Mouse (Mus musculus): ENCODE measurements at regions not wholly inside any gene's neighbourhood (a gene's known extent, or its start where the extent isn't known, plus 50 kb on each side); places are given as distances from the start of the nearest gene placed in this dataset.

GRCm38 (mm10) chr4:39791096-39791495, 341.0 kb downstream of the 1700009N14Rik start:
- 54% methylated on average over 5 of the region's 5 CpGs for WGBS (ENCODE audit: insufficient replicate concordance)
- H3K27me3 ChIP-seq (ENCODE audit: control insufficient read depth, insufficient read depth, low read depth, low read length): no peaks in the 10 kb centered on the region
- no peak for ATAC-seq (ENCODE audit: low read depth)
- H3K4me1 ChIP-seq (ENCODE audit: control insufficient read depth, low read depth, low read length): no peaks in the 10 kb centered on the region
- H3K27ac ChIP-seq (ENCODE audit: low read length): no peak overlapping the region
- H3K4me3 ChIP-seq (ENCODE audit: low read depth, low read length): no peak overlapping the region
- H3K36me3 ChIP-seq (ENCODE audit: control insufficient read depth, insufficient read depth): no peaks in the 10 kb centered on the region
- no peak overlapping the region for H3K4me2 ChIP-seq (ENCODE audit: low read depth, low read length)
- no peak overlapping the region for H3K9ac ChIP-seq (ENCODE audit: low read depth, low read length)
- H3K9me3 ChIP-seq (replicated peaks; ENCODE audit: control insufficient read depth, low read length): no peaks in the 10 kb centered on the region

- no peaks in the 10 kb centered on the region for H3K27me3 ChIP-seq (ENCODE audit: control insufficient read depth, insufficient read depth, low read depth, low read length)
- H3K4me3 ChIP-seq (ENCODE audit: low read depth, low read length): no peak overlapping the region
- H3K27ac ChIP-seq (ENCODE audit: low read length): no peak overlapping the region
- H3K4me1 ChIP-seq (ENCODE audit: control insufficient read depth, low read depth, low read length): no peaks in the 10 kb centered on the region
- 48% methylated on average over 3 of the region's 3 CpGs for WGBS (ENCODE audit: insufficient replicate concordance)
- no peak overlapping the region for H3K9ac ChIP-seq (ENCODE audit: low read depth, low read length)
- no peaks in the 10 kb centered on the region for H3K36me3 ChIP-seq (ENCODE audit: control insufficient read depth, insufficient read depth)
- H3K4me2 ChIP-seq (ENCODE audit: low read depth, low read length): no peak overlapping the region
- no peaks in the 10 kb centered on the region for H3K9me3 ChIP-seq (replicated peaks; ENCODE audit: control insufficient read depth, low read length)
- ATAC-seq (ENCODE audit: low read depth): no peak
Measured at GRCm38 (mm10) chr4:39809950-39810349, 332.9 kb upstream of the Aco1 start.

- WGBS (ENCODE audit: insufficient replicate concordance): 52% methylated on average over 4 of the region's 4 CpGs
- no peak for ATAC-seq (ENCODE audit: low read depth)
- Histone ChIP-seq H3K27me3 (ENCODE audit: control insufficient read depth, insufficient read depth, low read depth, low read length) (no peaks in the 10 kb centered on the region), H3K4me2 (ENCODE audit: low read depth, low read length) (no peak overlapping the region), H3K9ac (ENCODE audit: low read depth, low read length) (no peak overlapping the region), H3K36me3 (ENCODE audit: control insufficient read depth, insufficient read depth) (no peaks in the 10 kb centered on the region), H3K27ac (ENCODE audit: low read length) (no peak overlapping the region), H3K4me1 (ENCODE audit: control insufficient read depth, low read depth, low read length) (no peaks in the 10 kb centered on the region), H3K9me3 (replicated peaks; ENCODE audit: control insufficient read depth, low read length) (no peaks in the 10 kb centered on the region), H3K4me3 (ENCODE audit: low read depth, low read length) (no peak overlapping the region)
Measured at GRCm38 (mm10) chr4:39812766-39813165, 330.1 kb upstream of the Aco1 start.

GRCm38 (mm10) chr4:39815620-39816019, 327.3 kb upstream of the Aco1 start:
- Histone ChIP-seq H3K4me3 (ENCODE audit: low read depth, low read length) (no peak overlapping the region), H3K4me2 (ENCODE audit: low read depth, low read length) (no peak overlapping the region), H3K36me3 (ENCODE audit: control insufficient read depth, insufficient read depth) (no peaks in the 10 kb centered on the region), H3K4me1 (ENCODE audit: control insufficient read depth, low read depth, low read length) (no peaks in the 10 kb centered on the region), H3K27ac (ENCODE audit: low read length) (no peak overlapping the region), H3K27me3 (ENCODE audit: control insufficient read depth, insufficient read depth, low read depth, low read length) (no peaks in the 10 kb centered on the region), H3K9me3 (replicated peaks; ENCODE audit: control insufficient read depth, low read length) (no peaks in the 10 kb centered on the region), H3K9ac (ENCODE audit: low read depth, low read length) (no peak overlapping the region)
- ATAC-seq (ENCODE audit: low read depth): no peak

- no peaks in the 10 kb centered on the region for H3K36me3 ChIP-seq (ENCODE audit: control insufficient read depth, insufficient read depth)
- no peaks in the 10 kb centered on the region for H3K9me3 ChIP-seq (replicated peaks; ENCODE audit: control insufficient read depth, low read length)
- H3K9ac ChIP-seq (ENCODE audit: low read depth, low read length): no peak overlapping the region
- H3K4me2 ChIP-seq (ENCODE audit: low read depth, low read length): no peak overlapping the region
- H3K4me1 ChIP-seq (ENCODE audit: control insufficient read depth, low read depth, low read length): no peaks in the 10 kb centered on the region
- H3K27ac ChIP-seq (ENCODE audit: low read length): no peak overlapping the region
- no peaks in the 10 kb centered on the region for H3K27me3 ChIP-seq (ENCODE audit: control insufficient read depth, insufficient read depth, low read depth, low read length)
- 67% methylated on average over 4 of the region's 4 CpGs for WGBS (ENCODE audit: insufficient replicate concordance)
- ATAC-seq (ENCODE audit: low read depth): no peak
- H3K4me3 ChIP-seq (ENCODE audit: low read depth, low read length): no peak overlapping the region
Measured at GRCm38 (mm10) chr4:39817675-39818074, 325.2 kb upstream of the Aco1 start.

GRCm38 (mm10) chr4:39833634-39834033, 309.2 kb upstream of the Aco1 start:
- Histone ChIP-seq H3K9ac (ENCODE audit: low read depth, low read length) (no peak overlapping the region), H3K4me3 (ENCODE audit: low read depth, low read length) (no peak overlapping the region), H3K27ac (ENCODE audit: low read length) (no peak overlapping the region), H3K27me3 (ENCODE audit: control insufficient read depth, insufficient read depth, low read depth, low read length) (no peaks in the 10 kb centered on the region), H3K4me2 (ENCODE audit: low read depth, low read length) (no peak overlapping the region), H3K4me1 (ENCODE audit: control insufficient read depth, low read depth, low read length) (no peaks in the 10 kb centered on the region), H3K36me3 (ENCODE audit: control insufficient read depth, insufficient read depth) (no peaks in the 10 kb centered on the region), H3K9me3 (replicated peaks; ENCODE audit: control insufficient read depth, low read length) (no peaks in the 10 kb centered on the region)
- ATAC-seq (ENCODE audit: low read depth): no peak
- WGBS (ENCODE audit: insufficient replicate concordance): 29% methylated on average over 1 of the region's 1 CpGs
